Mouse (Mus musculus) limb, embryonic 12.5 days (tissue): Measurements from ENCODE around the gene Tead2. TPM values are rescaled to one million over a fixed set of nuclear protein-coding genes. Genes with fewer than 3 reads are reported as not detected.
A peak's percentile ranks its signal among the peaks of the same experiment; 100 is the strongest.

Experiments used
- ATAC-seq: fragments of 200-750 bp; cut with Nextera tagmentation; 2 replicates; pipeline ENCODE4 v1.8.0; 2017; ENCODE audit warnings: low read depth, moderate TSS enrichment; ENCODE audit not compliant: insufficient number of reproducible peaks, insufficient read depth, low FRiP score, low TSS enrichment
- H3K27ac ChIP-seq: fragments of 300-500 bp; sonication (generic); 2 replicates; pipeline ENCODE4 v1.5.1; 2016; ENCODE audit warnings: mild to moderate bottlenecking, moderate library complexity
- H3K27me3 ChIP-seq: fragments of 300-500 bp; sonication (generic); 2 replicates; pipeline ENCODE4 v1.6.1; 2016; ENCODE audit warnings: mild to moderate bottlenecking, moderate library complexity
- H3K36me3 ChIP-seq: fragments of 300-500 bp; sonication (generic); 2 replicates; pipeline ENCODE4 v1.6.1; 2016; ENCODE audit warnings: mild to moderate bottlenecking, moderate library complexity
- H3K4me1 ChIP-seq: fragments of 300-500 bp; sonication (generic); replicated peaks from 2 replicates; pipeline ENCODE4 v1.6.1; 2016
- H3K4me2 ChIP-seq: fragments of 300-500 bp; sonication (generic); 2 replicates; pipeline ENCODE4 v1.6.1; 2016; ENCODE audit warnings: mild to moderate bottlenecking, moderate library complexity
- H3K4me3 ChIP-seq: fragments of 300-500 bp; sonication (generic); replicated peaks from 2 replicates; pipeline ENCODE4 v1.5.1; 2016; ENCODE audit warnings: mild to moderate bottlenecking
- H3K9ac ChIP-seq: fragments of 300-500 bp; sonication (generic); replicated peaks from 2 replicates; pipeline ENCODE4 v1.6.1; 2016; ENCODE audit warnings: mild to moderate bottlenecking, moderate library complexity
- H3K9me3 ChIP-seq: fragments of 300-500 bp; sonication (generic); 2 replicates; pipeline ENCODE4 v1.6.1; 2016; ENCODE audit warnings: mild to moderate bottlenecking, moderate library complexity
- WGBS: fragments of 180-500 bp; shearing (Covaris S2); methylation state at CpG from one replicate; pipeline ENCODE4 v1.1.7; 2016; 5-methylcytosine and 5-hydroxymethylcytosine counted together
- polyA plus RNA-seq: library from polyadenylated mRNA; unstranded; fragments of >200 nt; fragmentation: Nextera tagmentation; extraction: Ambion mirVana; gene quantifications from 2 replicates; pipeline ENCODE4 v1.2.1, GENCODE M21; 2016

Tead2 gene
- polyA plus RNA-seq, 1 experiment from 2014 or later, result 316 TPM

DNA sequence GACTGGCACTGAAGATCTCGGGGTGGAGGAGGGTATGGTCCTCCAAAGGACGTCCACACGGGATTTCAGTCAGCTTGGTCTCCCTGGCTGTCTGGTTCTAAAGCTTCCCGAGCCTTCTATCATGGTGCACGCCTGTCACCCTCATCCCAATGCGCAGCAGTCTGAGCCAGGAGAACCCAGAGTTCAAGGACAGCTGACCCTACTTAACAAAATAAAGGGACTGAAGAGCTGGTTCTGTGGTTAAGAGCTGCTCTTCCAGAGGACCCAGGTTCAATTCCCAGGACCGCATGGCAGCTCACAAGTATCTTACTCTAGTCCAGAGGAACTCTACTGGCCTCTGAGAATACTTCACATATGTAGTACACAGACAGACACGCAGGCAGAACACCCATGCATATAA lies 13.5 kb downstream of the Tead2 start:
- H3K36me3 ChIP-seq, result peaks cover 95% of the 10 kb centered on the region
- no peak overlapping the region for H3K4me2 ChIP-seq
- H3K27ac ChIP-seq, result no peak overlapping the region
- no peak overlapping the region for H3K4me3 ChIP-seq
- H3K9me3 ChIP-seq, result no peaks in the 10 kb centered on the region
- H3K4me1 ChIP-seq, result peaks cover 21% of the 10 kb centered on the region
- WGBS, result 93% methylated on average over 8 of the region's 8 CpGs
- no peak for ATAC-seq
- H3K27me3 ChIP-seq, result no peaks in the 10 kb centered on the region
- H3K9ac ChIP-seq, result no peak overlapping the region

DNA sequence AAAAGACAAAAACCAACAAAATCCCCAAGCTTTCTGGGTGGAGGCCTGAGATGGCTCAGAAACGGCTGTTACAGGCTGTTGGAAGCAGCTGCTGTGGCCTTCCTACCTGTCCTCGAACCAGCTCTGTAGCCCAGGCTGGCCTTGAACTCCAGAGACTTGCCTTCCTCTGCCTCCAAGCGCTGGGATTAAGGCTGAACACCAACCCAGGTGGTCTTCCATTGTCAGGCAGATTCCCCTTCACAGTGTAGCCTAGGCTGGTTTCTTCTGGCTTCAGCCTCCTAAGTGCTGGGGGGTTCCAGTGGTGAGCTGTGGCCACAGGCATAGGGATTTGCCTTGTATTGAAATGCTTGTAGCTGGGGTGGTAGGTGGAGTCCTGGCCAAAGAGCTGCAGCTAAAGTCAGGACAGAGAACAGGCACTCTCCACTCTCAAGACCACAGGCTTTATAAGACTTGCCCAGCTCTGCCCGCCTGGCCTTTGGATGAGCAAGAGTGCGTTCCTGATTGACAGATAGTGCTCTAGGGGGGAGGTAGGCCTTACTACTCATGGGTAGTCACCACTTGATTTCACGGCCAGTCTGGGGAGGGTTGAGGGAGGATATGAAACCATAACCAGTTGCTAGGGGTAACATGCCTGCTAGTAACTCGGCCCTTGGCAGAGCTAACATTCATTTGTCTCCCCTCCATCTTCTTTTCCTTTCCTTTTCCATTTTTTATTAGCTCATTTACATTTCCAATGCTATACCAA lies 14.1 kb downstream of the Tead2 start:
- Histone ChIP-seq H3K4me2 (no peak overlapping the region), H3K9me3 (no peaks in the 10 kb centered on the region), H3K27ac (no peak overlapping the region), H3K4me3 (no peak overlapping the region), H3K27me3 (no peaks in the 10 kb centered on the region), H3K4me1 (peaks cover 27% of the 10 kb centered on the region), H3K36me3 (peaks cover 89% of the 10 kb centered on the region), H3K9ac (no peak overlapping the region)
- 91% methylated on average over 7 of the region's 7 CpGs for WGBS
- ATAC-seq, result no peak

DNA sequence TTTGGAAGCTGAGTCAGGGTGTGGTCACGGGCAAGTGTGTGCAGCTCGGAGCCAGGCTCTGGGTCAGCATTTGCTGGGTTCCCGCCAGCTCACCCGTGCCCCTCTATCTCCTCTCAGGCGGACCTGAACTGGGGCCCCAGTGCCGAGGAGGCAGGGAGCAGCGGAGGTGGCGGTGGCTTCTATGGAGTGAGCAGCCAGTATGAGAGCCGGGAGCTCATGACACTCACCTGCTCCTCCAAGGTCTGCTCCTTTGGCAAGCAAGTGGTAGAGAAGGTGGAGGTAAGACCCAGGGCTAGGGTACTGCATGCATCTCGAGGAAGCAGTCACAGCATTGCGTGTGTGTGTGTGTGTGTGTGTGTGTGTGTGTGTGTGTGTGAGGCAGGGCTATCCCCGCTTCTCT lies 15.6 kb downstream of the Tead2 start:
- Histone ChIP-seq H3K27me3 (no peaks in the 10 kb centered on the region; the same call in 1 of the 2 replicates), H3K4me1 (peaks cover 41% of the 10 kb centered on the region), H3K27ac (no peak overlapping the region), H3K9ac (no peak overlapping the region), H3K36me3 (peaks cover 74% of the 10 kb centered on the region), H3K4me2 (no peak overlapping the region), H3K4me3 (no peak overlapping the region), H3K9me3 (no peaks in the 10 kb centered on the region)
- ATAC-seq, result no peak
- WGBS, result 90% methylated on average over 12 of the region's 12 CpGs

DNA sequence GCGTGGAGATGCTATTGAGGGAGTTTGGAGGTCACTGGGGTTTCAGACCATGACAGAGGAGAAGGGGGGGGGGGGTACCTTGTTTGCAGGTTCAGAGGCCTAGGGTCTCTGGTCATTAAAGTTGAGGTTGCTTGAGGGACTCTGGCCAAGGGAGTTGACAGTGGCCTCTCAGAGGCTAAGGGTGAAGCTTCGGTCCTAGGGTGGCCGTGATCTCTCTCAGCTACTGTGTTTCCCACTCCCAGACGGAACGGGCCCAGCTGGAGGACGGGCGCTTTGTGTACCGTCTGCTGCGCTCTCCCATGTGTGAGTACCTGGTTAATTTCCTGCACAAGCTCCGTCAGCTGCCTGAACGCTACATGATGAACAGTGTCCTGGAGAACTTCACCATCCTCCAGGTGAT lies 16.4 kb downstream of the Tead2 start:
- no peak overlapping the region for H3K4me2 ChIP-seq
- no peak overlapping the region for H3K4me3 ChIP-seq
- peaks cover 41% of the 10 kb centered on the region for H3K4me1 ChIP-seq
- no peaks in the 10 kb centered on the region for H3K9me3 ChIP-seq
- no peak overlapping the region for H3K27ac ChIP-seq
- H3K9ac ChIP-seq, result no peak overlapping the region
- no peak for ATAC-seq
- WGBS, result 83% methylated on average over 11 of the region's 11 CpGs
- peaks cover 66% of the 10 kb centered on the region for H3K36me3 ChIP-seq
- peaks cover 6% of the 10 kb centered on the region; the same call in 1 of the 2 replicates for H3K27me3 ChIP-seq

DNA sequence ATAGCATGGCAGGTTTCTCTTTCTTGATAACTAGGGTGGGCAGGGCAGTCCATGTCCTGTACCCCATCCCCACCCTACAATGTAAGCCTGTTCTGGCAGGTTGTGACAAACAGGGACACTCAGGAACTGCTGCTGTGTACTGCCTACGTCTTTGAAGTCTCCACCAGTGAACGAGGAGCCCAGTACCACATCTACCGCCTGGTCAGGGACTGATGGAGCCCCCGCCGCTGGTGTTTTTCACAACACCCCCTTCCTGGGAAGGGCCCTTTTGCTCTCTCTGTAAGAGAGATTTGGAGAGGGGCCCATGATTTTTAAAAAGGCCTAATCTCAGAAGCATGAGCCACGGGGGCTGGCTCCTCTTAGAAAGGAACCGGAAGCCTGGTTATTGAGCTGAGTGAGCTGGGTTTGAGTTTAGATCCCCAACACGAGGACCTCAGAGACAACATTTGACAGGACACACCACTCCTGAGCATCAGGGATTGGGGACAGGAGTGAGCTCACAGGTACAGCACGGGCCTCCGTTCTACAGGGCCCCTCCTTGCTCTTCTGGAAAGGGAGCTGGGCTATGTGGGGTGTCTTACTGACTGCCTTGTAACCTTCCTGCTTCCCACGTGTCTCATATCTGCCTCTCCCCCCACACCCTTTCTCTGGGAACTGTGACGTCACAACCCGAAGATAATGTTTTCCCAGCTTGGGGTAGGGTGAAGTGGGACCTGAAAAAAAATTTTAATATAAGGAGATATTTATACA lies 17.3 kb downstream of the Tead2 start:
- Histone ChIP-seq H3K27ac (no peak overlapping the region), H3K4me1 (peaks cover 41% of the 10 kb centered on the region), H3K36me3 (peaks cover 58% of the 10 kb centered on the region)

DNA sequence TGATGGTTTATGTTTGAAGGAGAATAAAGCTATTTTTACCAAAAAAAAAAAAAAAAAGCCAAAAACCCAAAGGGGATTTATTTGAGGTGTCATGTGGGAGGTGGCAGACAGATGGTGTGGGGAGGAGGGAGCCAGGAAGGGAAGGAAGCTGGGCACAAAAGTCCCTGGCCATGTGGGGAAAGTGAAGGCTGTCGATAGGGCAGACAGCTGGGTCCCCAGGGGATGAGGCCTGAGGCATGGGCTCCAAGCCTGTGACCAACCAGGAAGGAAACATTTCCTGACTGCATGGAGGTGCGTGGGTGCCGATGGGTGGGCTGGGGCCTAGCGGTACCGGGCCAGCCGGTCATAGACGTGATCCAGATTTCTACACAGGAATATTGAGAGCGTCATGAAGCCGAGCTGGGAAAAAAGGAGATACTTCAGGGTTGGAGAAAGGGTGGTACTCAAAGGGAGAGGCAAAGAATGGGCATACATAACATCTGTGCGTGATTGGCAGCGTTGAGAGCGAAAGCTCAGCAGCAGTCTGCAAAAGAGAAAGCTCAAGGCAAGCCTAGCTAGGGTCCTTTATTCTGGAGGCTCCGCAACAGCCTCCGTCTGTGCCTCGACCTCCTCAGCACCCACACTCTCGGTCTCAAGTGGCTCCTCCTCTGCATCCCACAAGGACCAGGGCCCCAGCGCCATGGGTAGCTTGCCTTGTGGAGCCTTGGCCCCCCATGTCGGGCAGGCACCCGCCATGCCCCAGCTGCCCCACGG lies 18.2 kb downstream of the Tead2 start:
- Histone ChIP-seq H3K36me3 (peaks cover 50% of the 10 kb centered on the region), H3K4me2 (peak overlapping the region; percentile 55), H3K4me1 (peaks cover 41% of the 10 kb centered on the region), H3K27ac (peak overlapping the region; percentile 77), H3K9me3 (no peaks in the 10 kb centered on the region), H3K27me3 (peaks cover 15% of the 10 kb centered on the region), H3K4me3 (0 out of 2 replicates have a peak overlapping the region, but pooled peaks have one; percentile 2), H3K9ac (no peak overlapping the region)
- ATAC-seq, result no peak
- 26% methylated on average over 20 of the region's 20 CpGs for WGBS

More for the DNA sequence above, 17.3 kb downstream of the Tead2 start:
- WGBS, result 59% methylated on average over 13 of the region's 13 CpGs
- Histone ChIP-seq H3K9me3 (no peaks in the 10 kb centered on the region), H3K4me2 (no peak overlapping the region), H3K4me3 (no peak overlapping the region), H3K27me3 (peaks cover 9% of the 10 kb centered on the region; the same call in 1 of the 2 replicates), H3K9ac (peak overlapping the region; percentile 1; the same call in 1 of the 2 replicates)
- no peak for ATAC-seq

DNA sequence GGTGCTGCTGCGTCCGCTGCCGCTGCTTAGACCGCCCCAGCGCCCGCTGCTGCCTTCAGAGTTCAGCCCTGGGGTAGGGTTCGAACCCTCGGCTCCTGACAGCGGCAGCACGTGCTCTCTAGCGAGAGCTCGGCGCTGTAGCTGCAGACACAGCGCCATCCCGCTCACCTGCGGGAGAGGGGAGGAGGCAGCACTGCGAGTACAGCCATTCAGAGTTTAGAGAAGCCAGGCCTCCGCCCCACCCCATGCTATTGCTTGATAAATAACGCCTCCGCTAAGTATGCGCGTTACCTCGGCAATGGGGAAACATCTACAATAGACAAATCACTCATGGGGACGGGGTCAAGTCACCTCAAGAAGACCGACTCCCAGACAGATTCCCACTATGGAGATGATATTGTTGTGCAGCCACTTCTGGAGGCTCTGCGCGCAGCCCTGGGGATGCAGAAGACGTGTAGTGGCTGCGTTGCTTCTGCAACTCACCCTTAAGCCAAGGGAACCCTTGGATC lies 18.8 kb downstream of the Tead2 start:
- H3K27ac ChIP-seq, result peak overlapping the region; percentile 77
- peaks cover 43% of the 10 kb centered on the region for H3K36me3 ChIP-seq
- no peaks in the 10 kb centered on the region for H3K9me3 ChIP-seq
- H3K27me3 ChIP-seq, result peaks cover 21% of the 10 kb centered on the region
- H3K9ac ChIP-seq, result no peak overlapping the region
- H3K4me3 ChIP-seq, result peak overlapping the region; percentile 30; the same call in 1 of the 2 replicates
- peak overlapping the region; percentile 55 for H3K4me2 ChIP-seq
- 12% methylated on average over 29 of the region's 29 CpGs for WGBS
- peaks cover 41% of the 10 kb centered on the region for H3K4me1 ChIP-seq
- 0 out of 2 replicates have a peak, but pooled peaks have one; percentile 8 for ATAC-seq

DNA sequence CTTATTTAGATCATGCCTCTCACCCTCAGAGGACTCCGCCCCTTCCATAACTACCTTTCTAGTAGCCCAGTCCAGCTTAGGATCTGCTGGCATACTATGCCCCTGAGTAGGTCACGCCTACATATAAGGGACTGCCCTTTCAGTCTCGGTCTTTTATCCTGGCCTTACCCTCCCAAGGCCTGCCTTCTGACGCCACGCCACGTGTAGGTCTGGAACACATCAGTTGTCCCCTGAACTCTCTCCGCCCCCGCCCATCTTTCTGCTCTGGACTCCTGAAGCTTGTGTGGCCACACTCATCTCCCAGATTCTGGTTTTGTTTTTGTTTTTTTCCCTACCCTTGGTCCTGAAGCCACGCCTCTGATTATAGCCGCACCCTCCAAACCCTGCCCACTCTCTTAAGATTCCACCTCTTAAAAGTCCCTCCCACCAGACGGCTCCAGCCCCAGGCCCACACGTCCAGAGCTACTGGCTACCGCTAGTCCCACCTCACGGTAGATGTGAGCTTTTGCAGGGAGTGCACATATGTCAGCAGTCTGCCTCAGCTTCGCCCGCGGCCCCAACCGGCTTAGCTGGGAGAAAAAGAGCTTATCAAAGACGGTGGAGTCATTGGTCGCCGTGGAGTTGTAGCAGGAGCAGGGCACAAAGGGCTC lies 19.5 kb downstream of the Tead2 start:
- Histone ChIP-seq H3K4me3 (peak overlapping the region; percentile 30), H3K27me3 (peaks cover 27% of the 10 kb centered on the region), H3K36me3 (peaks cover 37% of the 10 kb centered on the region), H3K9me3 (no peaks in the 10 kb centered on the region), H3K27ac (peak overlapping the region; percentile 77), H3K4me2 (peak overlapping the region; percentile 55), H3K9ac (peak overlapping the region; percentile 38; the same call in 1 of the 2 replicates), H3K4me1 (peaks cover 41% of the 10 kb centered on the region)
- WGBS, result 3% methylated on average over 21 of the region's 21 CpGs
- ATAC-seq, result peak; percentile 85

DNA sequence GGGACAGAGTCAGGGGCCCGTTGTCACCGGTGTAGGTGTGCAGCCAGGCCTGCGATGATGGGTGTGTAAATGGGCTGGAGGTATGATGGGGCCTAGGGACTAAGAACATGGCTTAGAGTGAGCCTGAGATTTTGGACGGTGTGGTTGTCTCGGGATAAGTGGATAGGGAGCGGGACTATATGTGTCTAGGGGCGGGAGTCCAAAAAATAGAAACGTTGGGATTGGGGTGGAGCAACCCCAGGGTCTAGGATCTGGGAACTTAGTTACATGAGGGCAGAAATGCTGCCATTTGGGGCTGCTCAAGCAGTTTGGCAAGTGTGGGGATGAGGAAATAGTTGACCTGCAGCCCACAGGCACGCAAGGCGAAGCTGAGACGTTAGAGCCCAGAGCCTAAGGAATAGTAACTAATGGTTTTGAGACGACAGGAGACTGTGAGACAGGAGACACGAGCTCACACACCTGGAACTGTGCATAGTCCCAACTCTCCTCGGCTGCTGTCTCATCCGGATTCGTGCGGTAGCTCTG lies 20.2 kb downstream of the Tead2 start:
- Histone ChIP-seq H3K4me3 (peak overlapping the region; percentile 30), H3K4me1 (peaks cover 44% of the 10 kb centered on the region), H3K9ac (peak overlapping the region; percentile 38; the same call in 1 of the 2 replicates), H3K4me2 (peak overlapping the region; percentile 55), H3K27ac (peak overlapping the region; percentile 77), H3K27me3 (peaks cover 34% of the 10 kb centered on the region), H3K36me3 (peaks cover 31% of the 10 kb centered on the region), H3K9me3 (no peaks in the 10 kb centered on the region)
- 26% methylated on average over 17 of the region's 17 CpGs for WGBS
- peak; percentile 43 for ATAC-seq
